Mouse (Mus musculus) frontal cortex, adult (tissue): ENCODE measurements at regions not wholly inside any gene's neighbourhood (a gene's known extent, or its start where the extent isn't known, plus 50 kb on each side); places are given as distances from the start of the nearest gene placed in this dataset.
"Not testable (repeated sequence)": the region's sequence is repeated elsewhere in the genome, so short reads cannot be mapped to it uniquely, and the experiment has no call there.

Source experiments
- ATAC-seq: cut with Nextera tagmentation; 2 replicates; pipeline ENCODE4 v1.9.2; 2017; ENCODE audit warnings: mild to moderate bottlenecking, moderate library complexity, mixed read lengths; ENCODE audit not compliant: low TSS enrichment

- peak; percentile 29; the same call in 1 of the 2 replicates for ATAC-seq
Measured at GRCm38 (mm10) chr11:113132078-113133064, 350.3 kb downstream of the Sox9 start.

GRCm38 (mm10) chr11:113133407-113133806, 351.4 kb downstream of the Sox9 start:
- no peak for ATAC-seq

GRCm38 (mm10) chr11:113135261-113135660, 353.2 kb downstream of the Sox9 start:
- peak; percentile 51; the same call in 1 of the 2 replicates for ATAC-seq

GRCm38 (mm10) chr11:113138462-113138861, 356.4 kb downstream of the Sox9 start:
- ATAC-seq: no peak

- ATAC-seq: no peak
Measured at GRCm38 (mm10) chr11:113140595-113140994, 358.6 kb downstream of the Sox9 start.

GRCm38 (mm10) chr11:113142816-113143215, 360.8 kb downstream of the Sox9 start:
- no peak for ATAC-seq

- no peak for ATAC-seq
Measured at GRCm38 (mm10) chr11:113143839-113144627, 362.0 kb downstream of the Sox9 start.

GRCm38 (mm10) chr11:113145721-113146120, 363.7 kb downstream of the Sox9 start:
- no peak for ATAC-seq

- ATAC-seq: no peak
Measured at GRCm38 (mm10) chr11:113146762-113147161, 364.7 kb downstream of the Sox9 start.

- no peak for ATAC-seq
Measured at GRCm38 (mm10) chr11:113147535-113148197, 365.6 kb downstream of the Sox9 start.

- ATAC-seq: no peak
Measured at GRCm38 (mm10) chr11:113148198-113148537, 366.1 kb downstream of the Sox9 start.

- no peak for ATAC-seq
Measured at GRCm38 (mm10) chr11:113155515-113155914, 373.5 kb downstream of the Sox9 start.

GRCm38 (mm10) chr11:113163941-113164340, 381.9 kb downstream of the Sox9 start:
- no peak for ATAC-seq

- no peak for ATAC-seq
Measured at GRCm38 (mm10) chr11:113164510-113164909, 382.5 kb downstream of the Sox9 start.

GRCm38 (mm10) chr11:113165069-113165795, 383.2 kb downstream of the Sox9 start:
- peak; percentile 87 for ATAC-seq

- no peak for ATAC-seq
Measured at GRCm38 (mm10) chr11:113166517-113166916, 384.5 kb downstream of the Sox9 start.

GRCm38 (mm10) chr11:113172497-113173140, 390.6 kb downstream of the Sox9 start:
- ATAC-seq: peak; percentile 73

GRCm38 (mm10) chr11:113173317-113173716, 391.3 kb downstream of the Sox9 start:
- ATAC-seq: not testable (repeated sequence)

GRCm38 (mm10) chr11:113174011-113174507, 392.0 kb downstream of the Sox9 start:
- ATAC-seq: no peak

GRCm38 (mm10) chr11:113175323-113175722, 393.3 kb downstream of the Sox9 start:
- ATAC-seq: 0 out of 2 replicates have a peak, but pooled peaks have one; percentile 13
